Mouse (Mus musculus): Measurements from ENCODE around the gene Uvrag. TPM values are rescaled to one million over a fixed set of nuclear protein-coding genes. Genes with fewer than 3 reads are reported as not detected.

The Uvrag gene
- total and polyA plus RNA-seq, 2 experiments = 12.2 to 18.3 TPM

DNA sequence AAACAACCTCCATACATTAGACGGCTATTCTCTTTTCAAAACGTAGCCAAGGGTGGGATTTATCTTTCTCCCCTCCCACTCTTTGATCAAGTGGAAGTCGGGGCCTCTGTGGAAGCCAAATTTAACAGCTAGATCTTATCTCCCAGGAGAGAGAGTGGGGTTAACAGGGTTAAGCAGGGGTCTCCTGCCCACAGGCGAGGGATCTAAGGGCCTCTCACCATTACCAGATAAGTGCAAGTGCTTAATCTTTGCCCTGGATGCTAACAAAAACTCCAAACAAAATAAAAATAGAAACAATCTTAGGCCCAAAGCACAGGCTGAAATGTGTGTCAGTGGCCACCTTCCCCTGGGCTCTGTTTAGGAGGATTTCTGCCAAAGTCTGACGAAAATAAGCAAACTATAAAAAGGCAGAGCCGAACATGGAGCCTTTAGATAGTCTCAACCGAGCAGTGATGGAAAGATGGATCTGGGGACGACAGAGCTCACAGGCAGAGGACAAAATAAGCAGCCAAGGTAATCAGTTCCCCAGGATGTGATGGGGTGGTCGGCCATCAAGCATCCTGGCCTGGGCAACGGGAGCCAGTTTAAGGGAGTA is 245.3 kb downstream of the Uvrag start:
- no peak for DNase-seq (ENCODE audit: extremely low read depth, low read depth, low spot score)
- Histone ChIP-seq H3K9ac (ENCODE audit: low read depth, low read length) (no peak overlapping the region), H3K4me1 (ENCODE audit: control insufficient read depth, insufficient read depth, low read length) (no peaks in the 10 kb centered on the region), H3K79me2 (ENCODE audit: control insufficient read depth, insufficient read depth, low read length) (no peaks in the 10 kb centered on the region; the same call in 1 of the 2 replicates), H3K27me3 (ENCODE audit: control insufficient read depth, insufficient read depth, low read length) (no peaks in the 10 kb centered on the region), H3K36me3 (ENCODE audit: control insufficient read depth, insufficient read depth, low read length) (peaks cover 2% of the 10 kb centered on the region; the same call in 1 of the 2 replicates), H3K4me3 (ENCODE audit: insufficient read depth, low read depth, low read length) (no peak overlapping the region), H3K27ac (replicated peaks; ENCODE audit: insufficient read depth, low read depth, low read length) (no peak overlapping the region)
- 75% methylated on average over 10 of the region's 10 CpGs for WGBS
- TF ChIP-seq CTCF (IDR thresholded peaks at IDR 0.05; ENCODE audit: low read depth, low read length) (no peak), POLR2A (IDR thresholded peaks at IDR 0.05; ENCODE audit: extremely low read depth, insufficient read depth, low read length) (no peak)

GRCm38 (mm10) chr7:98894768-98895167 is 246.2 kb downstream of the Uvrag start:
- H3K4me3 ChIP-seq (ENCODE audit: insufficient read depth, low read depth, low read length) = no peak overlapping the region
- no peaks in the 10 kb centered on the region; the same call in 1 of the 2 replicates for H3K79me2 ChIP-seq (ENCODE audit: control insufficient read depth, insufficient read depth, low read length)
- TF ChIP-seq CTCF (IDR thresholded peaks at IDR 0.05; ENCODE audit: low read depth, low read length) = no peak
- no peak for TF ChIP-seq POLR2A (IDR thresholded peaks at IDR 0.05; ENCODE audit: extremely low read depth, insufficient read depth, low read length)
- DNase-seq (ENCODE audit: extremely low read depth, low read depth, low spot score) = no peak
- no peaks in the 10 kb centered on the region for H3K27me3 ChIP-seq (ENCODE audit: control insufficient read depth, insufficient read depth, low read length)
- 76% methylated on average over 5 of the region's 5 CpGs for WGBS
- no peak overlapping the region for H3K9ac ChIP-seq (ENCODE audit: low read depth, low read length)
- no peaks in the 10 kb centered on the region for H3K4me1 ChIP-seq (ENCODE audit: control insufficient read depth, insufficient read depth, low read length)
- no peak overlapping the region for H3K27ac ChIP-seq (replicated peaks; ENCODE audit: insufficient read depth, low read depth, low read length)
- peaks cover 2% of the 10 kb centered on the region; the same call in 1 of the 2 replicates for H3K36me3 ChIP-seq (ENCODE audit: control insufficient read depth, insufficient read depth, low read length)

GRCm38 (mm10) chr7:98894305-98894704 is 246.6 kb downstream of the Uvrag start:
- TF ChIP-seq CTCF (IDR thresholded peaks at IDR 0.05; ENCODE audit: low read depth, low read length) (no peak), POLR2A (IDR thresholded peaks at IDR 0.05; ENCODE audit: extremely low read depth, insufficient read depth, low read length) (no peak)
- H3K9ac ChIP-seq (ENCODE audit: low read depth, low read length) = no peak overlapping the region
- H3K27me3 ChIP-seq (ENCODE audit: control insufficient read depth, insufficient read depth, low read length) = no peaks in the 10 kb centered on the region
- 89% methylated on average over 5 of the region's 5 CpGs for WGBS
- H3K79me2 ChIP-seq (ENCODE audit: control insufficient read depth, insufficient read depth, low read length) = no peaks in the 10 kb centered on the region; the same call in 1 of the 2 replicates
- H3K36me3 ChIP-seq (ENCODE audit: control insufficient read depth, insufficient read depth, low read length) = peaks cover 2% of the 10 kb centered on the region; the same call in 1 of the 2 replicates
- no peak overlapping the region for H3K4me3 ChIP-seq (ENCODE audit: insufficient read depth, low read depth, low read length)
- H3K4me1 ChIP-seq (ENCODE audit: control insufficient read depth, insufficient read depth, low read length) = no peaks in the 10 kb centered on the region
- H3K27ac ChIP-seq (replicated peaks; ENCODE audit: insufficient read depth, low read depth, low read length) = no peak overlapping the region
- no peak for DNase-seq (ENCODE audit: extremely low read depth, low read depth, low spot score)

GRCm38 (mm10) chr7:98893144-98893543 is 247.8 kb downstream of the Uvrag start:
- 88% methylated on average over 5 of the region's 5 CpGs for WGBS
- DNase-seq (ENCODE audit: extremely low read depth, low read depth, low spot score) = no peak
- H3K27ac ChIP-seq (replicated peaks; ENCODE audit: insufficient read depth, low read depth, low read length) = no peak overlapping the region

GRCm38 (mm10) chr7:98889211-98889610 is 251.7 kb downstream of the Uvrag start:
- TF ChIP-seq CTCF (IDR thresholded peaks at IDR 0.05; ENCODE audit: low read depth, low read length) (no peak), POLR2A (IDR thresholded peaks at IDR 0.05; ENCODE audit: extremely low read depth, insufficient read depth, low read length) (no peak)

More at GRCm38 (mm10) chr7:98893144-98893543, 247.8 kb downstream of the Uvrag start:
- no peaks in the 10 kb centered on the region for H3K4me1 ChIP-seq (ENCODE audit: control insufficient read depth, insufficient read depth, low read length)
- H3K9ac ChIP-seq (ENCODE audit: low read depth, low read length) = no peak overlapping the region
- peaks cover 8% of the 10 kb centered on the region; the same call in 1 of the 2 replicates for H3K36me3 ChIP-seq (ENCODE audit: control insufficient read depth, insufficient read depth, low read length)
- H3K27me3 ChIP-seq (ENCODE audit: control insufficient read depth, insufficient read depth, low read length) = no peaks in the 10 kb centered on the region
- no peak overlapping the region for H3K4me3 ChIP-seq (ENCODE audit: insufficient read depth, low read depth, low read length)
- TF ChIP-seq CTCF (IDR thresholded peaks at IDR 0.05; ENCODE audit: low read depth, low read length) (no peak), POLR2A (IDR thresholded peaks at IDR 0.05; ENCODE audit: extremely low read depth, insufficient read depth, low read length) (no peak)
- H3K79me2 ChIP-seq (ENCODE audit: control insufficient read depth, insufficient read depth, low read length) = no peaks in the 10 kb centered on the region

GRCm38 (mm10) chr7:98888810-98889209 is 252.1 kb downstream of the Uvrag start:
- 79% methylated on average over 5 of the region's 5 CpGs for WGBS
- DNase-seq (ENCODE audit: extremely low read depth, low read depth, low spot score) = no peak
- no peak for TF ChIP-seq POLR2A (IDR thresholded peaks at IDR 0.05; ENCODE audit: extremely low read depth, insufficient read depth, low read length)
- TF ChIP-seq CTCF (IDR thresholded peaks at IDR 0.05; ENCODE audit: low read depth, low read length) = no peak
- Histone ChIP-seq H3K4me1 (ENCODE audit: control insufficient read depth, insufficient read depth, low read length) (no peaks in the 10 kb centered on the region), H3K36me3 (ENCODE audit: control insufficient read depth, insufficient read depth, low read length) (peaks cover 13% of the 10 kb centered on the region; the same call in 1 of the 2 replicates), H3K9ac (ENCODE audit: low read depth, low read length) (no peak overlapping the region), H3K79me2 (ENCODE audit: control insufficient read depth, insufficient read depth, low read length) (no peaks in the 10 kb centered on the region), H3K27me3 (ENCODE audit: control insufficient read depth, insufficient read depth, low read length) (no peaks in the 10 kb centered on the region), H3K27ac (replicated peaks; ENCODE audit: insufficient read depth, low read depth, low read length) (no peak overlapping the region), H3K4me3 (ENCODE audit: insufficient read depth, low read depth, low read length) (no peak overlapping the region)

More at GRCm38 (mm10) chr7:98889211-98889610, 251.7 kb downstream of the Uvrag start:
- WGBS = 90% methylated on average over 7 of the region's 7 CpGs
- H3K36me3 ChIP-seq (ENCODE audit: control insufficient read depth, insufficient read depth, low read length) = peaks cover 13% of the 10 kb centered on the region; the same call in 1 of the 2 replicates
- no peaks in the 10 kb centered on the region for H3K79me2 ChIP-seq (ENCODE audit: control insufficient read depth, insufficient read depth, low read length)
- no peak for DNase-seq (ENCODE audit: extremely low read depth, low read depth, low spot score)
- no peaks in the 10 kb centered on the region for H3K27me3 ChIP-seq (ENCODE audit: control insufficient read depth, insufficient read depth, low read length)
- H3K9ac ChIP-seq (ENCODE audit: low read depth, low read length) = no peak overlapping the region
- H3K4me3 ChIP-seq (ENCODE audit: insufficient read depth, low read depth, low read length) = no peak overlapping the region
- no peak overlapping the region for H3K27ac ChIP-seq (replicated peaks; ENCODE audit: insufficient read depth, low read depth, low read length)
- H3K4me1 ChIP-seq (ENCODE audit: control insufficient read depth, insufficient read depth, low read length) = no peaks in the 10 kb centered on the region
